ENCODE assay signal across 29 mouse cellular contexts in the genomic region with DNA sequence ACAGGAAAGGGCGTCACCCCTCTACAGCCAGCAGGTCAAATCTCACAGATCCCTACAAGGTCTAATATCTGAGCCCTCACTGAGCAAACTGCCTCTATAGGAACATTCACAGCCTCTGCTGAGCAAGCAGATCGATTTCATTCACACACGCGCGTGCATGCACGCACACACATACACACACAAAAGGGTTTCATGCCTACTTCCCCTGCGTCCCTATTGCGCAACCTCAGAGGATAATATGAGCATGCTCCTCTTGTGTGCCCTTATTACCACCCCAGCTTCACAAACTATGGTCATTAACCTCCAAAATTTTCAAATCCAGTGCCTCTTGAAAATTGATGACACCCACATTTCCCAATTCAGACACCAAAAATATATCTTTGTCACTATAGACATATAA. TPM values are rescaled to one million over a fixed set of nuclear protein-coding genes. Genes with fewer than 3 reads are reported as not detected.
"Had no signal": no experiment of that assay in that cellular context is flagged by ENCODE, and none has a peak within 500 bp of the region (broad histone marks: within the 10 kb centered on the region; RNA-seq: fewer than 3 reads in every experiment).

No protein-coding gene starts in this region.

- H3K4me2 ChIP-seq: liver, embryonic 15.5 days; lung, embryonic 15.5 days; midbrain, embryonic 12.5 days; neural tube, embryonic 13.5 days; neural tube, embryonic 15.5 days had no signal

- DNase-seq: liver, postnatal 0 days; lung, adult 2 months; lung, postnatal 14 days; lung, postnatal 36 days; midbrain, embryonic 14.5 days; retina, postnatal 1 day; right cerebral cortex, adult 18-20 months; right cerebral cortex, postnatal 25 days; right cerebral cortex, postnatal 4 days; spleen, adult 18-20 months; thymus, adult 18-20 months; thymus, postnatal 14 days; thymus, postnatal 36 days had no signal

- H3K4me3 ChIP-seq: liver, embryonic 15.5 days; lung, embryonic 15.5 days; megakaryocyte, embryonic 14.5 days; midbrain, embryonic 12.5 days; neural tube, embryonic 13.5 days; neural tube, embryonic 15.5 days had no signal

- H3K36me3 ChIP-seq: liver, embryonic 15.5 days; lung, embryonic 15.5 days; midbrain, embryonic 12.5 days; neural tube, embryonic 13.5 days had no signal

- H3K27me3 ChIP-seq: liver, embryonic 15.5 days; lung, embryonic 15.5 days; midbrain, embryonic 12.5 days; neural tube, embryonic 13.5 days; neural tube, embryonic 15.5 days had no signal

RNA-seq across cellular contexts. Expression of a gene that starts 15.1 kb away (rescaled TPM):
- total RNA-seq: megakaryocyte progenitor cell, adult 5-6 weeks; monocyte, adult 5-6 weeks had no signal
- polyA plus RNA-seq: liver, postnatal 0 days; macrophage; small intestine, adult 2 months had no signal

RNA-seq across cellular contexts. Expression of a gene that starts 22.4 kb away (rescaled TPM):
- total RNA-seq: megakaryocyte progenitor cell, adult 5-6 weeks; midbrain, postnatal 0 days; monocyte, adult 5-6 weeks had no signal
- polyA plus RNA-seq: liver, embryonic 15.5 days; liver, postnatal 0 days; lung, adult 2 months; lung, embryonic 15.5 days; lung, postnatal 0 days; macrophage; midbrain, embryonic 12.5 days; midbrain, embryonic 14.5 days; midbrain, postnatal 0 days; neural tube, embryonic 11.5 days; neural tube, embryonic 13.5 days; neural tube, embryonic 15.5 days; small intestine, adult 2 months; stomach, embryonic 14.5 days; stomach, embryonic 16.5 days; thymus, postnatal 0 days had no signal

RNA-seq across cellular contexts. Expression of a gene that starts 36.2 kb away (rescaled TPM):
- total RNA-seq: megakaryocyte progenitor cell, adult 5-6 weeks had no signal
- polyA plus RNA-seq: liver, embryonic 15.5 days; liver, postnatal 0 days had no signal
